Mouse (Mus musculus): Measurements from ENCODE around the gene Nme7. TPM values are rescaled to one million over a fixed set of nuclear protein-coding genes. Genes with fewer than 3 reads are reported as not detected.

The Nme7 gene
- polyA plus RNA-seq, 1 experiment from 2014 or later, result 29.9 TPM

GRCm38 (mm10) chr1:164441408-164441974 is 137.6 kb downstream of the Nme7 start:
- Histone ChIP-seq H3K4me1 (ENCODE audit: control insufficient read depth, insufficient read depth, low read length) (no peaks in the 10 kb centered on the region), H3K27ac (ENCODE audit: low read depth, low read length) (no peak overlapping the region)

GRCm38 (mm10) chr1:164445620-164446162 is 141.8 kb downstream of the Nme7 start:
- WGBS, result 85% methylated on average over 5 of the region's 5 CpGs
- Histone ChIP-seq H3K27ac (ENCODE audit: low read depth, low read length) (no peak overlapping the region), H3K4me3 (ENCODE audit: low read depth, low read length) (no peak overlapping the region), H3K36me3 (ENCODE audit: control insufficient read depth, insufficient read depth, low read length) (no peaks in the 10 kb centered on the region), H3K9me3 (ENCODE audit: control insufficient read depth, low read length) (no peaks in the 10 kb centered on the region), H3K27me3 (ENCODE audit: control insufficient read depth, insufficient read depth, low read length) (no peaks in the 10 kb centered on the region), H3K4me1 (ENCODE audit: control insufficient read depth, insufficient read depth, low read length) (no peaks in the 10 kb centered on the region), H3K4me2 (no peak overlapping the region), H3K9ac (ENCODE audit: low read length) (no peak overlapping the region)
- ATAC-seq (ENCODE audit: low FRiP score) (no peak), DNase-seq (ENCODE audit: low spot score, missing footprints) (peak; percentile 17)

More at GRCm38 (mm10) chr1:164441408-164441974, 137.6 kb downstream of the Nme7 start:
- peak; percentile 86 for DNase-seq (ENCODE audit: low spot score, missing footprints)
- WGBS, result 61% methylated on average over 18 of the region's 18 CpGs
- no peaks in the 10 kb centered on the region for H3K9me3 ChIP-seq (ENCODE audit: control insufficient read depth, low read length)
- no peak; the same call in 1 of the 2 replicates for ATAC-seq (ENCODE audit: low FRiP score)
- H3K36me3 ChIP-seq (ENCODE audit: control insufficient read depth, insufficient read depth, low read length), result peaks cover 3% of the 10 kb centered on the region; the same call in 1 of the 2 replicates
- no peak overlapping the region for H3K4me3 ChIP-seq (ENCODE audit: low read depth, low read length)
- no peaks in the 10 kb centered on the region for H3K27me3 ChIP-seq (ENCODE audit: control insufficient read depth, insufficient read depth, low read length)
- H3K4me2 ChIP-seq, result no peak overlapping the region
- no peak overlapping the region for H3K9ac ChIP-seq (ENCODE audit: low read length)

GRCm38 (mm10) chr1:164446535-164446934 is 142.6 kb downstream of the Nme7 start:
- ATAC-seq (ENCODE audit: low FRiP score) (no peak), DNase-seq (ENCODE audit: low spot score, missing footprints) (peak; percentile 64)
- Histone ChIP-seq H3K36me3 (ENCODE audit: control insufficient read depth, insufficient read depth, low read length) (no peaks in the 10 kb centered on the region), H3K9me3 (ENCODE audit: control insufficient read depth, low read length) (no peaks in the 10 kb centered on the region), H3K27me3 (ENCODE audit: control insufficient read depth, insufficient read depth, low read length) (no peaks in the 10 kb centered on the region), H3K4me3 (ENCODE audit: low read depth, low read length) (no peak overlapping the region), H3K4me1 (ENCODE audit: control insufficient read depth, insufficient read depth, low read length) (no peaks in the 10 kb centered on the region), H3K27ac (ENCODE audit: low read depth, low read length) (no peak overlapping the region), H3K4me2 (no peak overlapping the region), H3K9ac (ENCODE audit: low read length) (no peak overlapping the region)
- WGBS, result 93% methylated on average over 10 of the region's 10 CpGs

GRCm38 (mm10) chr1:164447521-164447920 is 143.6 kb downstream of the Nme7 start:
- Histone ChIP-seq H3K9ac (ENCODE audit: low read length) (no peak overlapping the region), H3K27ac (ENCODE audit: low read depth, low read length) (no peak overlapping the region), H3K4me3 (ENCODE audit: low read depth, low read length) (no peak overlapping the region), H3K4me1 (ENCODE audit: control insufficient read depth, insufficient read depth, low read length) (no peaks in the 10 kb centered on the region), H3K27me3 (ENCODE audit: control insufficient read depth, insufficient read depth, low read length) (no peaks in the 10 kb centered on the region), H3K36me3 (ENCODE audit: control insufficient read depth, insufficient read depth, low read length) (no peaks in the 10 kb centered on the region), H3K9me3 (ENCODE audit: control insufficient read depth, low read length) (no peaks in the 10 kb centered on the region), H3K4me2 (no peak overlapping the region)
- peak; percentile 60 for DNase-seq (ENCODE audit: low spot score, missing footprints)
- WGBS, result 92% methylated on average over 6 of the region's 6 CpGs
- no peak for ATAC-seq (ENCODE audit: low FRiP score)

- Histone ChIP-seq H3K36me3 (ENCODE audit: control insufficient read depth, insufficient read depth, low read length) (peaks cover 7% of the 10 kb centered on the region; the same call in 1 of the 2 replicates), H3K27me3 (ENCODE audit: control insufficient read depth, insufficient read depth, low read length) (no peaks in the 10 kb centered on the region), H3K9me3 (ENCODE audit: control insufficient read depth, low read length) (no peaks in the 10 kb centered on the region), H3K4me1 (ENCODE audit: control insufficient read depth, insufficient read depth, low read length) (peaks cover 4% of the 10 kb centered on the region), H3K9ac (ENCODE audit: low read length) (no peak overlapping the region), H3K4me3 (ENCODE audit: low read depth, low read length) (no peak overlapping the region), H3K4me2 (no peak overlapping the region), H3K27ac (ENCODE audit: low read depth, low read length) (no peak overlapping the region)
- DNase-seq (ENCODE audit: low spot score, missing footprints) (no peak), ATAC-seq (ENCODE audit: low FRiP score) (no peak)
- WGBS, result 89% methylated on average over 8 of the region's 8 CpGs
Observed at GRCm38 (mm10) chr1:164449626-164450025, 145.7 kb downstream of the Nme7 start.

GRCm38 (mm10) chr1:164450231-164450630 is 146.3 kb downstream of the Nme7 start:
- Histone ChIP-seq H3K9ac (ENCODE audit: low read length) (no peak overlapping the region), H3K4me1 (ENCODE audit: control insufficient read depth, insufficient read depth, low read length) (peaks cover 8% of the 10 kb centered on the region), H3K27me3 (ENCODE audit: control insufficient read depth, insufficient read depth, low read length) (no peaks in the 10 kb centered on the region), H3K4me2 (no peak overlapping the region), H3K9me3 (ENCODE audit: control insufficient read depth, low read length) (no peaks in the 10 kb centered on the region), H3K36me3 (ENCODE audit: control insufficient read depth, insufficient read depth, low read length) (peaks cover 7% of the 10 kb centered on the region; the same call in 1 of the 2 replicates), H3K4me3 (ENCODE audit: low read depth, low read length) (no peak overlapping the region), H3K27ac (ENCODE audit: low read depth, low read length) (no peak overlapping the region)
- ATAC-seq (ENCODE audit: low FRiP score) (no peak), DNase-seq (ENCODE audit: low spot score, missing footprints) (peak; percentile 61)
- WGBS, result 93% methylated on average over 4 of the region's 4 CpGs

GRCm38 (mm10) chr1:164450644-164451043 is 146.7 kb downstream of the Nme7 start:
- H3K4me2 ChIP-seq, result no peak overlapping the region
- no peak overlapping the region for H3K9ac ChIP-seq (ENCODE audit: low read length)
- DNase-seq (ENCODE audit: low spot score, missing footprints), result no peak
- ATAC-seq (ENCODE audit: low FRiP score), result no peak
- H3K9me3 ChIP-seq (ENCODE audit: control insufficient read depth, low read length), result no peaks in the 10 kb centered on the region
- H3K27ac ChIP-seq (ENCODE audit: low read depth, low read length), result no peak overlapping the region
- peaks cover under 1% of the 10 kb centered on the region; the same call in 1 of the 2 replicates for H3K27me3 ChIP-seq (ENCODE audit: control insufficient read depth, insufficient read depth, low read length)
- H3K4me1 ChIP-seq (ENCODE audit: control insufficient read depth, insufficient read depth, low read length), result peaks cover 10% of the 10 kb centered on the region
- 85% methylated on average over 4 of the region's 4 CpGs for WGBS
- peaks cover 7% of the 10 kb centered on the region; the same call in 1 of the 2 replicates for H3K36me3 ChIP-seq (ENCODE audit: control insufficient read depth, insufficient read depth, low read length)
- no peak overlapping the region for H3K4me3 ChIP-seq (ENCODE audit: low read depth, low read length)

GRCm38 (mm10) chr1:164451346-164451745 is 147.4 kb downstream of the Nme7 start:
- Histone ChIP-seq H3K9ac (ENCODE audit: low read length) (no peak overlapping the region), H3K4me3 (ENCODE audit: low read depth, low read length) (no peak overlapping the region), H3K9me3 (ENCODE audit: control insufficient read depth, low read length) (no peaks in the 10 kb centered on the region), H3K4me2 (no peak overlapping the region), H3K36me3 (ENCODE audit: control insufficient read depth, insufficient read depth, low read length) (peaks cover 7% of the 10 kb centered on the region; the same call in 1 of the 2 replicates), H3K27me3 (ENCODE audit: control insufficient read depth, insufficient read depth, low read length) (peaks cover 2% of the 10 kb centered on the region; the same call in 1 of the 2 replicates), H3K4me1 (ENCODE audit: control insufficient read depth, insufficient read depth, low read length) (peaks cover 16% of the 10 kb centered on the region), H3K27ac (ENCODE audit: low read depth, low read length) (no peak overlapping the region)
- DNase-seq (ENCODE audit: low spot score, missing footprints) (no peak), ATAC-seq (ENCODE audit: low FRiP score) (no peak)
- 91% methylated on average over 5 of the region's 5 CpGs for WGBS

- Histone ChIP-seq H3K9me3 (ENCODE audit: control insufficient read depth, low read length) (no peaks in the 10 kb centered on the region), H3K4me3 (ENCODE audit: low read depth, low read length) (no peak overlapping the region), H3K27me3 (ENCODE audit: control insufficient read depth, insufficient read depth, low read length) (peaks cover 2% of the 10 kb centered on the region; the same call in 1 of the 2 replicates), H3K4me1 (ENCODE audit: control insufficient read depth, insufficient read depth, low read length) (peaks cover 25% of the 10 kb centered on the region), H3K9ac (ENCODE audit: low read length) (no peak overlapping the region), H3K36me3 (ENCODE audit: control insufficient read depth, insufficient read depth, low read length) (peaks cover 7% of the 10 kb centered on the region; the same call in 1 of the 2 replicates), H3K27ac (ENCODE audit: low read depth, low read length) (no peak overlapping the region), H3K4me2 (no peak overlapping the region)
- 91% methylated on average over 6 of the region's 6 CpGs for WGBS
- DNase-seq (ENCODE audit: low spot score, missing footprints) (no peak), ATAC-seq (ENCODE audit: low FRiP score) (no peak)
Observed at GRCm38 (mm10) chr1:164452580-164452979, 148.7 kb downstream of the Nme7 start.
